Mouse (Mus musculus) midbrain, embryonic 11.5 days (tissue): ENCODE results near the gene Nynrin. TPM values are rescaled to one million over a fixed set of nuclear protein-coding genes. Genes with fewer than 3 reads are reported as not detected.

Experiments
- polyA plus RNA-seq: library from polyadenylated mRNA; unstranded; fragments of >200 nt; fragmentation: Nextera tagmentation; extraction: Ambion mirVana; gene quantifications from 2 replicates; pipeline ENCODE4 v1.2.1, GENCODE M21; 2014

The Nynrin gene
- polyA plus RNA-seq, 1 experiment from 2014 or later = 12.0 TPM

Other genes with a start within 250 kb of the Nynrin start
- gene Rec8, start 236.0 kb upstream of the Nynrin start, polyA plus RNA-seq = 2.6 and 3.5 TPM in 2 replicates
- 69.3 and 80.6 TPM in 2 replicates for gene Ipo4, start 218.1 kb upstream of the Nynrin start, polyA plus RNA-seq
- 1.8 and 2.6 TPM in 2 replicates for gene Gm49378, start 216.1 kb upstream of the Nynrin start, polyA plus RNA-seq
- 56.6 and 58.1 TPM in 2 replicates for gene Tm9sf1, start 210.2 kb upstream of the Nynrin start, polyA plus RNA-seq
- gene Tssk4, start 203.8 kb upstream of the Nynrin start, polyA plus RNA-seq = 0.87 and 1.1 TPM in 2 replicates
- 61.9 and 66.2 TPM in 2 replicates for gene Mdp1, start 193.5 kb upstream of the Nynrin start, polyA plus RNA-seq
- 55.4 and 61.8 TPM in 2 replicates for gene Gmpr2, start 182.1 kb upstream of the Nynrin start, polyA plus RNA-seq
- gene Nedd8, start 181.9 kb upstream of the Nynrin start, polyA plus RNA-seq = 595 and 615 TPM in 2 replicates
- 62.6 and 64.4 TPM in 2 replicates for gene Tinf2, start 172.2 kb upstream of the Nynrin start, polyA plus RNA-seq
- 0.27 and 0.59 TPM in 2 replicates for gene Tgm1, start 140.1 kb upstream of the Nynrin start, polyA plus RNA-seq
- 22.0 TPM in 2 replicates for gene Rabggta, start 131.7 kb upstream of the Nynrin start, polyA plus RNA-seq
- 69.5 and 70.5 TPM in 2 replicates for gene Dhrs1, start 108.3 kb upstream of the Nynrin start, polyA plus RNA-seq
- gene Nop9, start 108.3 kb upstream of the Nynrin start, polyA plus RNA-seq = 46.2 and 47.4 TPM in 2 replicates
- gene Cideb, start 95.6 kb upstream of the Nynrin start, polyA plus RNA-seq = 0.18 and 0.22 TPM in 2 replicates
- 0.12 and 0.40 TPM in 2 replicates for gene Ltb4r2, start 92.6 kb upstream of the Nynrin start, polyA plus RNA-seq
- gene Ltb4r1, start 88.0 kb upstream of the Nynrin start, polyA plus RNA-seq = not detected in 2 replicates
- 4.9 and 5.8 TPM in 2 replicates for gene Adcy4, start 69.9 kb upstream of the Nynrin start, polyA plus RNA-seq
- gene Ripk3, start 65.1 kb upstream of the Nynrin start, polyA plus RNA-seq = 4.0 and 4.5 TPM in 2 replicates
- gene Nfatc4, start 30.9 kb upstream of the Nynrin start, polyA plus RNA-seq = 9.9 and 11.5 TPM in 2 replicates
- gene Cbln3, start 30.4 kb downstream of the Nynrin start, polyA plus RNA-seq = 0.03 and 0.23 TPM in 2 replicates
- 8.5 and 8.7 TPM in 2 replicates for gene Khnyn, start 30.9 kb downstream of the Nynrin start, polyA plus RNA-seq
- 25.0 and 27.8 TPM in 2 replicates for gene Sdr39u1, start 46.3 kb downstream of the Nynrin start, polyA plus RNA-seq
- not detected in 2 replicates for gene Cma1, start 90.7 kb downstream of the Nynrin start, polyA plus RNA-seq
- gene Cma2, start 97.0 kb downstream of the Nynrin start, polyA plus RNA-seq = not detected in 2 replicates
- not detected in 2 replicates for gene Mcpt1, start 164.0 kb downstream of the Nynrin start, polyA plus RNA-seq
- gene Mcpt9, start 176.5 kb downstream of the Nynrin start, polyA plus RNA-seq = not detected in 2 replicates
- gene Mcpt2, start 188.0 kb downstream of the Nynrin start, polyA plus RNA-seq = not detected in 2 replicates
- not detected in 2 replicates for gene Mcpt4, start 208.3 kb downstream of the Nynrin start, polyA plus RNA-seq
- gene Mcpt8, start 231.3 kb downstream of the Nynrin start, polyA plus RNA-seq = not detected in 2 replicates
- not detected in 2 replicates for gene Ctsg, start 248.6 kb downstream of the Nynrin start, polyA plus RNA-seq